Mouse (Mus musculus) heart, embryonic 10.5 days (tissue): ENCODE measurements at regions not wholly inside any gene's neighbourhood (a gene's known extent, or its start where the extent isn't known, plus 50 kb on each side); places are given as distances from the start of the nearest gene placed in this dataset.
"Not testable (repeated sequence)": the region's sequence is repeated elsewhere in the genome, so short reads cannot be mapped to it uniquely, and the experiment has no call there.

Experiments
- DNase-seq: peaks from one replicate; pipeline ENCODE4 v3.0.0-alpha.2; 2017; ENCODE audit warnings: low spot score
- H3K27ac ChIP-seq: fragments of 300-500 bp; sonication (generic); 2 replicates; pipeline ENCODE4 v1.5.1; 2016; ENCODE audit warnings: mild to moderate bottlenecking
- H3K27me3 ChIP-seq: fragments of 300-500 bp; sonication (generic); 2 replicates; pipeline ENCODE4 v1.6.1; 2016; ENCODE audit warnings: mild to moderate bottlenecking; ENCODE audit not compliant: poor library complexity, insufficient read depth, severe bottlenecking
- H3K36me3 ChIP-seq: fragments of 300-500 bp; sonication (generic); 2 replicates; pipeline ENCODE4 v1.6.1; 2016; ENCODE audit warnings: mild to moderate bottlenecking, moderate library complexity
- H3K4me1 ChIP-seq: fragments of 300-500 bp; sonication (generic); 2 replicates; pipeline ENCODE4 v1.6.1; 2016; ENCODE audit warnings: mild to moderate bottlenecking
- H3K4me3 ChIP-seq: fragments of 300-500 bp; sonication (generic); 2 replicates; pipeline ENCODE4 v1.5.1; 2016; ENCODE audit warnings: mild to moderate bottlenecking, moderate library complexity
- H3K9me3 ChIP-seq: fragments of 300-500 bp; sonication (generic); 2 replicates; pipeline ENCODE4 v1.6.1; 2016; ENCODE audit warnings: mild to moderate bottlenecking, moderate library complexity
- WGBS: fragments of 180-500 bp; shearing (Covaris S2); methylation state at CpG from one replicate; pipeline ENCODE4 v1.1.7; 2016; 5-methylcytosine and 5-hydroxymethylcytosine counted together

- H3K27me3 ChIP-seq = no peaks in the 10 kb centered on the region
- DNase-seq = no peak
- WGBS = 71% methylated on average over 3 of the region's 3 CpGs
Observed at GRCm38 (mm10) chr3:56963251-56963650, 338.5 kb downstream of the Tm4sf1 start.

GRCm38 (mm10) chr3:56962248-56963013 is 339.4 kb downstream of the Tm4sf1 start:
- H3K4me3 ChIP-seq = no peak overlapping the region
- no peak for DNase-seq
- WGBS = 61% methylated on average over 3 of the region's 3 CpGs
- no peaks in the 10 kb centered on the region for H3K36me3 ChIP-seq
- no peaks in the 10 kb centered on the region for H3K27me3 ChIP-seq
- H3K9me3 ChIP-seq = no peaks in the 10 kb centered on the region
- H3K27ac ChIP-seq = no peak overlapping the region
- H3K4me1 ChIP-seq = no peaks in the 10 kb centered on the region

More at GRCm38 (mm10) chr3:56963251-56963650, 338.5 kb downstream of the Tm4sf1 start:
- no peak overlapping the region for H3K4me3 ChIP-seq
- no peaks in the 10 kb centered on the region for H3K4me1 ChIP-seq
- H3K9me3 ChIP-seq = no peaks in the 10 kb centered on the region
- no peak overlapping the region for H3K27ac ChIP-seq
- no peaks in the 10 kb centered on the region for H3K36me3 ChIP-seq

- WGBS = 89% methylated on average over 2 of the region's 2 CpGs
- H3K4me3 ChIP-seq = no peak overlapping the region
- H3K27ac ChIP-seq = no peak overlapping the region
- no peaks in the 10 kb centered on the region for H3K4me1 ChIP-seq
- no peaks in the 10 kb centered on the region for H3K36me3 ChIP-seq
- no peaks in the 10 kb centered on the region for H3K9me3 ChIP-seq
- H3K27me3 ChIP-seq = no peaks in the 10 kb centered on the region
- DNase-seq = no peak
Observed at GRCm38 (mm10) chr3:56956978-56957377, 344.8 kb downstream of the Tm4sf1 start.

GRCm38 (mm10) chr3:56955799-56956121 is 346.0 kb downstream of the Tm4sf1 start:
- DNase-seq = no peak
- no peak overlapping the region for H3K27ac ChIP-seq
- no peaks in the 10 kb centered on the region for H3K27me3 ChIP-seq
- no peak overlapping the region for H3K4me3 ChIP-seq
- H3K9me3 ChIP-seq = no peaks in the 10 kb centered on the region
- 80% methylated on average over 2 of the region's 2 CpGs for WGBS
- no peaks in the 10 kb centered on the region for H3K4me1 ChIP-seq
- H3K36me3 ChIP-seq = no peaks in the 10 kb centered on the region

- WGBS = 73% methylated on average over 7 of the region's 7 CpGs
- Histone ChIP-seq H3K27me3 (no peaks in the 10 kb centered on the region), H3K27ac (no peak overlapping the region), H3K4me3 (no peak overlapping the region), H3K9me3 (no peaks in the 10 kb centered on the region), H3K36me3 (no peaks in the 10 kb centered on the region), H3K4me1 (no peaks in the 10 kb centered on the region)
- no peak for DNase-seq
Observed at GRCm38 (mm10) chr3:56955098-56955798, 346.5 kb downstream of the Tm4sf1 start.

- H3K9me3 ChIP-seq, H3K27ac ChIP-seq, H3K27me3 ChIP-seq, H3K4me1 ChIP-seq, DNase-seq, H3K4me3 ChIP-seq, H3K36me3 ChIP-seq: not testable (repeated sequence)
- WGBS = no CpG with 5 or more reads among the region's 1 CpGs
Observed at GRCm38 (mm10) chr3:56942557-56942956, 359.2 kb downstream of the Tm4sf1 start.

- not testable (repeated sequence) for H3K4me1 ChIP-seq, H3K27me3 ChIP-seq, H3K9me3 ChIP-seq, DNase-seq, H3K4me3 ChIP-seq, H3K36me3 ChIP-seq, H3K27ac ChIP-seq
- 91% methylated on average over 1 of the region's 2 CpGs for WGBS
Observed at GRCm38 (mm10) chr3:56928940-56929339, 372.8 kb downstream of the Tm4sf1 start.

- Histone ChIP-seq H3K36me3 (no peaks in the 10 kb centered on the region), H3K9me3 (no peaks in the 10 kb centered on the region), H3K27ac (no peak overlapping the region), H3K4me3 (no peak overlapping the region), H3K27me3 (no peaks in the 10 kb centered on the region), H3K4me1 (no peaks in the 10 kb centered on the region)
- 81% methylated on average over 2 of the region's 2 CpGs for WGBS
- no peak for DNase-seq
Observed at GRCm38 (mm10) chr3:56898491-56898890, 403.3 kb downstream of the Tm4sf1 start.

GRCm38 (mm10) chr3:56877062-56877461 is 424.7 kb downstream of the Tm4sf1 start:
- no peaks in the 10 kb centered on the region for H3K9me3 ChIP-seq
- no peaks in the 10 kb centered on the region for H3K27me3 ChIP-seq
- no peaks in the 10 kb centered on the region for H3K36me3 ChIP-seq
- WGBS = 76% methylated on average over 4 of the region's 4 CpGs
- H3K4me3 ChIP-seq = no peak overlapping the region
- H3K27ac ChIP-seq = no peak overlapping the region
- no peaks in the 10 kb centered on the region for H3K4me1 ChIP-seq
- no peak for DNase-seq

GRCm38 (mm10) chr3:56863591-56863990 is 438.2 kb downstream of the Tm4sf1 start:
- H3K27ac ChIP-seq = no peak overlapping the region
- no peaks in the 10 kb centered on the region for H3K9me3 ChIP-seq
- no peaks in the 10 kb centered on the region for H3K27me3 ChIP-seq
- 59% methylated on average over 1 of the region's 1 CpGs for WGBS
- H3K4me1 ChIP-seq = no peaks in the 10 kb centered on the region
- no peak overlapping the region for H3K4me3 ChIP-seq
- no peak for DNase-seq
- H3K36me3 ChIP-seq = no peaks in the 10 kb centered on the region

GRCm38 (mm10) chr3:56859841-56860240 is 441.9 kb downstream of the Tm4sf1 start:
- Histone ChIP-seq H3K4me3 (no peak overlapping the region), H3K4me1 (no peaks in the 10 kb centered on the region), H3K9me3 (no peaks in the 10 kb centered on the region), H3K27me3 (no peaks in the 10 kb centered on the region), H3K36me3 (no peaks in the 10 kb centered on the region), H3K27ac (no peak overlapping the region)
- DNase-seq = no peak
- WGBS = 95% methylated on average over 9 of the region's 9 CpGs

- Histone ChIP-seq H3K4me3 (no peak overlapping the region), H3K4me1 (no peaks in the 10 kb centered on the region), H3K27ac (no peak overlapping the region), H3K27me3 (no peaks in the 10 kb centered on the region), H3K9me3 (no peaks in the 10 kb centered on the region), H3K36me3 (no peaks in the 10 kb centered on the region)
- WGBS = 69% methylated on average over 1 of the region's 1 CpGs
- no peak for DNase-seq
Observed at GRCm38 (mm10) chr3:56845462-56845770, 456.4 kb downstream of the Tm4sf1 start.

- Histone ChIP-seq H3K9me3 (no peaks in the 10 kb centered on the region), H3K27ac (no peak overlapping the region), H3K36me3 (no peaks in the 10 kb centered on the region), H3K4me1 (no peaks in the 10 kb centered on the region), H3K27me3 (no peaks in the 10 kb centered on the region), H3K4me3 (no peak overlapping the region)
- DNase-seq = no peak
- WGBS = 69% methylated on average over 6 of the region's 6 CpGs
Observed at GRCm38 (mm10) chr3:56844681-56845461, 456.9 kb downstream of the Tm4sf1 start.
